Mouse (Mus musculus) kidney, adult 2 months (tissue): ENCODE measurements around the gene Atg9a.

Experiments
- CTCF ChIP-seq: fragments of 200-500 bp; conservative IDR thresholded peaks from 2 replicates; pipeline ENCODE4 v1.5.1; 2011; ENCODE audit warnings: low read depth, mild to moderate bottlenecking, control low read depth, low read length, moderate library complexity, mixed read lengths; ENCODE audit not compliant: insufficient read depth, insufficient read length
- POLR2A ChIP-seq: fragments of 200-500 bp; IDR thresholded peaks from one replicate; pipeline ENCODE4 v1.6.1; 2011; ENCODE audit warnings: low read depth, low read length, control low read depth

GRCm38 (mm10) chr1:75191622-75192402, at the start of gene Atg9a, which contains the start of gene Ankzf1:
- TF ChIP-seq POLR2A (peak; percentile 31), CTCF (no peak)
